Mouse (Mus musculus): ENCODE data around the gene Heyl. TPM values are rescaled to one million over a fixed set of nuclear protein-coding genes. Genes with fewer than 3 reads are reported as not detected.
"Not testable (repeated sequence)": the region's sequence is repeated elsewhere in the genome, so short reads cannot be mapped to it uniquely, and the experiment has no call there.

The Heyl gene
- polyA plus RNA-seq, 1 experiment from 2014 or later: 13.9 TPM

- 77% methylated on average over 7 of the region's 7 CpGs for WGBS
- Histone ChIP-seq H3K36me3 (peaks cover 74% of the 10 kb centered on the region), H3K9ac (no peak overlapping the region), H3K4me1 (replicated peaks) (0 out of 2 replicates have a peak, but pooled peaks cover 2% of the 10 kb centered on the region), H3K27ac (no peak overlapping the region), H3K4me3 (replicated peaks) (no peak overlapping the region), H3K4me2 (replicated peaks) (no peak overlapping the region), H3K27me3 (replicated peaks) (no peaks in the 10 kb centered on the region), H3K9me3 (no peaks in the 10 kb centered on the region)
- no peak for ATAC-seq
Measured at GRCm38 (mm10) chr4:123293661-123294443, 60.5 kb downstream of the Heyl start.

GRCm38 (mm10) chr4:123295026-123295425, 61.7 kb downstream of the Heyl start:
- not testable (repeated sequence) for H3K9ac ChIP-seq; H3K4me3 ChIP-seq (replicated peaks); ATAC-seq; H3K9me3 ChIP-seq; H3K27me3 ChIP-seq (replicated peaks); H3K4me2 ChIP-seq (replicated peaks); H3K4me1 ChIP-seq (replicated peaks); H3K27ac ChIP-seq
- peaks cover 66% of the 10 kb centered on the region for H3K36me3 ChIP-seq
- WGBS: 82% methylated on average over 15 of the region's 15 CpGs

- Histone ChIP-seq H3K9ac (no peak overlapping the region), H3K9me3 (no peaks in the 10 kb centered on the region), H3K27me3 (replicated peaks) (no peaks in the 10 kb centered on the region), H3K4me2 (replicated peaks) (no peak overlapping the region), H3K4me3 (replicated peaks) (no peak overlapping the region), H3K4me1 (replicated peaks) (no peaks in the 10 kb centered on the region), H3K36me3 (peaks cover 69% of the 10 kb centered on the region), H3K27ac (no peak overlapping the region)
- whole genome bisulfite sequencing: 93% methylated on average over 21 of the region's 21 CpGs
- no peak for ATAC-seq
Measured at GRCm38 (mm10) chr4:123295516-123296147, 62.3 kb downstream of the Heyl start.

GRCm38 (mm10) chr4:123296148-123296534, 62.8 kb downstream of the Heyl start:
- no peak for ATAC-seq
- H3K4me3 ChIP-seq (replicated peaks): no peak overlapping the region
- no peaks in the 10 kb centered on the region for H3K27me3 ChIP-seq (replicated peaks)
- H3K4me1 ChIP-seq (replicated peaks): no peaks in the 10 kb centered on the region
- H3K4me2 ChIP-seq (replicated peaks): no peak overlapping the region
- no peaks in the 10 kb centered on the region for H3K9me3 ChIP-seq
- H3K9ac ChIP-seq: no peak overlapping the region
- 86% methylated on average over 5 of the region's 5 CpGs for WGBS
- H3K36me3 ChIP-seq: peaks cover 66% of the 10 kb centered on the region
- no peak overlapping the region for H3K27ac ChIP-seq

- Histone ChIP-seq H3K36me3 (peaks cover 57% of the 10 kb centered on the region), H3K27ac (no peak overlapping the region), H3K9ac (no peak overlapping the region), H3K4me2 (replicated peaks) (no peak overlapping the region), H3K9me3 (no peaks in the 10 kb centered on the region), H3K4me1 (replicated peaks) (no peaks in the 10 kb centered on the region), H3K27me3 (replicated peaks) (no peaks in the 10 kb centered on the region), H3K4me3 (replicated peaks) (no peak overlapping the region)
- 93% methylated on average over 22 of the region's 22 CpGs for WGBS
- no peak for ATAC-seq
Measured at GRCm38 (mm10) chr4:123297195-123297960, 64.0 kb downstream of the Heyl start.

GRCm38 (mm10) chr4:123298226-123298625, 64.9 kb downstream of the Heyl start:
- no peak for ATAC-seq
- 76% methylated on average over 4 of the region's 4 CpGs for whole genome bisulfite sequencing
- Histone ChIP-seq H3K4me1 (replicated peaks) (no peaks in the 10 kb centered on the region), H3K9me3 (no peaks in the 10 kb centered on the region), H3K4me2 (replicated peaks) (no peak overlapping the region), H3K4me3 (replicated peaks) (no peak overlapping the region), H3K27me3 (replicated peaks) (no peaks in the 10 kb centered on the region), H3K9ac (no peak overlapping the region), H3K27ac (no peak overlapping the region), H3K36me3 (peaks cover 57% of the 10 kb centered on the region)

- no peak for ATAC-seq
- Histone ChIP-seq H3K9me3 (no peaks in the 10 kb centered on the region), H3K4me3 (replicated peaks) (no peak overlapping the region), H3K9ac (no peak overlapping the region), H3K27ac (no peak overlapping the region), H3K36me3 (peaks cover 51% of the 10 kb centered on the region), H3K4me1 (replicated peaks) (no peaks in the 10 kb centered on the region), H3K4me2 (replicated peaks) (no peak overlapping the region), H3K27me3 (replicated peaks) (no peaks in the 10 kb centered on the region)
- WGBS: 91% methylated on average over 11 of the region's 11 CpGs
Measured at GRCm38 (mm10) chr4:123298980-123299670, 65.8 kb downstream of the Heyl start.

Other genes with a start within 250 kb of the Heyl start
- gene Mycl, start 237.9 kb upstream of the Heyl start, polyA plus RNA-seq (2015; fragmentation: Nextera tagmentation; extraction: Ambion mirVana): 8.4 and 9.2 TPM in 2 replicates
- gene Trit1, start 217.0 kb upstream of the Heyl start, polyA plus RNA-seq (2015; fragmentation: Nextera tagmentation; extraction: Ambion mirVana): 15.6 and 16.7 TPM in 2 replicates
- gene Bmp8b, start 128.4 kb upstream of the Heyl start, polyA plus RNA-seq (2015; fragmentation: Nextera tagmentation; extraction: Ambion mirVana): 0.27 and 0.44 TPM in 2 replicates
- 0.11 TPM in 1 of 2 replicates, not detected in the other for gene Oxct2b, start 117.3 kb upstream of the Heyl start, polyA plus RNA-seq (2015; fragmentation: Nextera tagmentation; extraction: Ambion mirVana)
- 86.6 and 93.3 TPM in 2 replicates for gene Ppie, start 93.6 kb upstream of the Heyl start, polyA plus RNA-seq (2015; fragmentation: Nextera tagmentation; extraction: Ambion mirVana)
- gene Hpcal4, start 50.3 kb upstream of the Heyl start, polyA plus RNA-seq (2015; fragmentation: Nextera tagmentation; extraction: Ambion mirVana): 3.9 and 4.5 TPM in 2 replicates
- not detected in 2 replicates for gene Nt5c1a, start 32.1 kb upstream of the Heyl start, polyA plus RNA-seq (2015; fragmentation: Nextera tagmentation; extraction: Ambion mirVana)
- 40.7 and 48.7 TPM in 2 replicates for gene Pabpc4, start 28.8 kb downstream of the Heyl start, polyA plus RNA-seq (2015; fragmentation: Nextera tagmentation; extraction: Ambion mirVana)
- gene Oxct2a, start 90.1 kb downstream of the Heyl start, polyA plus RNA-seq (2015; fragmentation: Nextera tagmentation; extraction: Ambion mirVana): not detected in 2 replicates
- 0.53 and 0.81 TPM in 2 replicates for gene Bmp8a, start 109.7 kb downstream of the Heyl start, polyA plus RNA-seq (2015; fragmentation: Nextera tagmentation; extraction: Ambion mirVana)

All from intestine, embryonic 15.5 days (tissue).